Mouse (Mus musculus) mouse trophoblast stem cell (cell line): ENCODE results near the gene Serpinb6a.

Experiments
- in situ Hi-C, 2 experiments: fragments of 300-500 bp; cut with MseI, MboI; formaldehyde crosslinking; loops; 2 replicates in 1 of 2; 3 replicates in 1 of 2; pipeline ENCODE4 v1.15.1; 2025

Gene Serpinb6a

DNA sequence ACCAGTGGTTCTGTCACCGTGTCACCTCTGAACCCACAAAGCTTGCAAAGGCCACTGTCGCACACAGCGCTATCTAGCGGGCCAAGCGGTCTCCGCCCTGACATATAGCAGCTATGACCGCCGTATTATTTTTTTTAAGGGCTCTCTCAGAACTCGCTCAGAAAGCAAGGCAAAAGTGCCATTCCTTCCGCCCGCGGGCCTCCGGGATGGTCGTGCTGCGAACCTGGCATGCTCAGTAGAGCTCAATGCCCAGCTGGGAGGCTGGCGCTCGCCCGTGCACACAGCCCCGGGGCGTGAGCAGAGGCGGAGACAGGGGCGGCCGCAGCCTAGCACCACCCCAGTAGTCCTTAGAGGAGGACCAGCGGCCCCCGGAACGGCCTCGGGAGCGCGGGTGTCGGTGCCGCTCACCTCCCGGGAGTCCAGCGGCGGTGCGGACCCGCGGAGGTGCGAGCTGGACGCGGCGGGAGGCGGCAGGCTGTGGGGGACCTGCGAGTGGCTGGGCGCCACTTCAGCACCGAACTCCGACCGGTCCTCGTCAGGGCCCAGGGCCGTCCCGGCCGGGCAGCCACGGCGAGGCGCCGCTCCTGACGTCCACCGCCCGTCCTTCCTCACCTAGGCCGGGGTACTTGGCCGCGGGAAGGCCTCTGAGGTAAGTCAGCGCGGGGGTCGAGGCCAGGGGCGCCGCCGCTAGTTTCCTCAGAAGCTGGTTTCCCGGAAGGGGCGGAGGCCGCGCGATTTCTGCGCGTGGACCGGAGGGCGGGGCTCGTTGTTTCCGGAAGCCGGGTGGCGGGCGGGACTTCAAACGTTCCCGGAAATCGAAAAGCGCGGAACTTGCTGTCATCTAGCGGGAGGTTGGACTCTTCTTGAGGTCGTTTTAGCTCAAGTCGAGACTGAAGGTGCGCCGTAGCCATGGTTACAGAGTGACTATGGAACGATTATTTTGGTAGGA lies at the start of gene Serpinb6a, which contains the start of gene Ripk1:
Gene Serpinb6a (minus strand): TSS at position 737 of the 949 bp plus-strand sequence.
Gene Ripk1 (plus strand): TSS at position 306 of the 949 bp plus-strand sequence.
- in situ Hi-C loops = loop anchor here in 1 of 2 experiments (5.0 kb wide), 1 partner anchor 45 kb away; no protein-coding TSS in a partner anchor

DNA sequence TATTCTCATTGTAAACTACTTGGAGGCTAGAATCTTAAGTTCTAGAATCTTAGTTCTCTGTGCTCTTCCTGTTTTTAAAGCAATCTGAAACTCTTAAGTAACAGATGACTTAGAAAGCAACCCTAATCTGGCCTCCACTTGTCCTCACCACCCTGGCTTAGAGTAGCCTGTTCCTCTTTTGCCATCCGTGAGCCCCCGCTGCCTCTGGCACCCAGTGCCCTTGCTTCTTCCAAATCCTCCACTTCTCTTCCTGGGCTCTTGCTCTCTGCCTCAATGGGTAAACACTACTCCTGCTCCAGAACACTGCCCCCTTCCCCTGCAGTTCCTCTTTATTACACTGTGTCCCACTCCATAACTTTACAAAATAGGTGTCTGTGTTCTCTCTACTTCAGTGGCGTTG lies 49.1 kb upstream of the Serpinb6a start:
- in situ Hi-C loops = no loop called here

DNA sequence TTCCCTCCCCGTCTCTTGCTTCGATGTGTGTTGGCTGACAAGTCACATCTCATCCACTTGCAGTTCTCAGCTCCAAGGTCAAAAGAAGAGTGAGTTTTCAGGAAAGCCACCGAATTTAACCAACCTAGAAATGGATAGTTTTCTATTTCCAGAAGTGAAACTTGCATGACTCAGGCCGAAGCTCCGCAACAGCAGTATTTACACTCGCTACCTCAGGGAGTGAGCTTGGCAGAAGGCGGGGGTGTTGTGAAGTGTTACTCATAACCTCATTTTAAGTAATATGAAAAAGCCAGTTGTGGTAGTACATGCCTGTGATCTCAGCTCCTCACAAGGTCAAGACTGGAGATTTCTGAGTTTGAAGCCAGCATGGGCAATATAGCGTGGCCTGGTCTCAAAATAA lies 47.9 kb upstream of the Serpinb6a start:
- in situ Hi-C loops = no loop called here

DNA sequence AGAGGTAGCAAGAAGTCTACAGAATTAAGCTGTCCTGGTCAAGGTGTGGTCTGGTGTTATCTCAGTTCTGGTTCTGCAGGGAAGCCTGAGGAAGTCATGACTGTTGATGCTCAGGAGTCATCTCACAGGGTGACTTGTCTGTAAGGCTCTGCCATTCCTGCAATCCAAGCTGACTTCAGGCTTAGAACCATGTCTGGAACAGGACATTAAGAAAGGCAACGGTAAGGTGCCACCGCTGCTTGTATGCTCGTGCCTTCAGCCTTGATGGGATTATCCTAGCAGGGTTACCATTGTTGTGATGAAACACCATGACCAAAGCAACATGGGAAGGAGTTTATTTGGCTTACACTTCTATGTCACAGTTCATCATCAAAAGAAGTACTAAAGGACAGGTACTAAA lies 44.9 kb upstream of the Serpinb6a start:
- in situ Hi-C loops = loop anchor here (5.0 kb wide), 2 partner anchors 100 to 105 kb away; no protein-coding TSS in a partner anchor

DNA sequence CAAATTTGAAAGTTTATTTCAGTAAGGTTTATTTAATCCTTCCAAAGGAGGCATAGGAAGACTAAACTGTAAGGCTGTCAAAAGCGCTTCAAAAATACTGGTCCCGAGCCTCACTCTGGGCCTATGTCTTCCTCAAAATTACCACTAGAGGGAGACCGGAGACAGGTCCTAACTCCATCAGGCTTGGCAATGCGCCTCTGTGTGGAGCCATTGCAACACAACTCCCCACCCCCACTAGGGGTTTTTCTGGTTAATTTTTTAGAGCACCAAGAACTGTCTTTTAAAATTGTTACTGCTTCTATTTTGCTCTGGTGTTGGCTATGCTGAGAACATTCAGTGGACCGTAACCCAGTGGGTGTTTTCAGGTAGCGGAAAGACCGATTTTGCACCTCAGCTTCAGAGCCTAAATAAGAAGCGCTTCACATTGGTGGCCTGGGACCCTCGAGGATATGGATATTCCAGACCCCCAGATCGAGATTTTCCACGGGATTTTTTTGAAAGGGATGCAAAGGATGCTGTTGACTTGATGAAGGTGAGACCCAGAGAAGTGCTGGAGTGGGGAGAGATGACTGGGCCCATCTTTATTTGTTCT lies 43.9 kb upstream of the Serpinb6a start:
- in situ Hi-C loops = loop anchor here (5.0 kb wide), 2 partner anchors 101 to 106 kb away; no protein-coding TSS in a partner anchor

DNA sequence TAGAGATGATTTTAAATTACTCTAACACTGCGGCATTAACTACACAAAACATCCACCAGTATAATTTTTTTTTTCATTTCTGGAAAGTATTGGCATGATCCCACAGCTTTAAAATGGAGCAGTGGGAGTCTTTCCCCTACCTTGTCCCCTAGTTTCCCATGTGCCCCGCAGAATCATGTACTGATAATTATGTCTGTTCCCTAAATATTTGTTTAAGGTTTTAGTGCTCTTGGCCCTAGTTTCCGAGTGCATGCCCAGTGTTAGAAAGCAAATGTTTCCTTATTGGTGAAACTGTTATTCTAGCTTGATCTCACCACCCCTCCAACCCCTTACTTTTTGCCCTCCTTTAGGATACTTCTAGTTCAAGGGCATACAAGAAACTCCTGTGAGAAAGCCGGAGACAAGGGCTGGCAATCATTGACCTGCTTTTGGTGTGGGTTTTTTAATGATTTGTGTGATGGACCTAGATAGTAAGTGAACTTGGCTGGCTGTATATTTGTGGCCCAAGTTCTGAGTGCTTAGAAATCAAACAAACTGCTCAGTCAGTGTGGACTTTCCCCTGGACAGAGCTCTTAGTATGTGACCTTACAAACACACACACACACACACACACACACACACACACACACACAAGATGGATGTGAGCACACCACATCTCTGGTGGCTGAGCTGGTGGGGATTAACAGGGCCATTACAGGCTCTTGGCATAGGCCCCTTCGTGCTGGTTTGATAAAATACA lies 43.1 kb upstream of the Serpinb6a start:
- in situ Hi-C loops = loop anchor here (5.0 kb wide), 2 partner anchors 102 to 107 kb away; no protein-coding TSS in a partner anchor

DNA sequence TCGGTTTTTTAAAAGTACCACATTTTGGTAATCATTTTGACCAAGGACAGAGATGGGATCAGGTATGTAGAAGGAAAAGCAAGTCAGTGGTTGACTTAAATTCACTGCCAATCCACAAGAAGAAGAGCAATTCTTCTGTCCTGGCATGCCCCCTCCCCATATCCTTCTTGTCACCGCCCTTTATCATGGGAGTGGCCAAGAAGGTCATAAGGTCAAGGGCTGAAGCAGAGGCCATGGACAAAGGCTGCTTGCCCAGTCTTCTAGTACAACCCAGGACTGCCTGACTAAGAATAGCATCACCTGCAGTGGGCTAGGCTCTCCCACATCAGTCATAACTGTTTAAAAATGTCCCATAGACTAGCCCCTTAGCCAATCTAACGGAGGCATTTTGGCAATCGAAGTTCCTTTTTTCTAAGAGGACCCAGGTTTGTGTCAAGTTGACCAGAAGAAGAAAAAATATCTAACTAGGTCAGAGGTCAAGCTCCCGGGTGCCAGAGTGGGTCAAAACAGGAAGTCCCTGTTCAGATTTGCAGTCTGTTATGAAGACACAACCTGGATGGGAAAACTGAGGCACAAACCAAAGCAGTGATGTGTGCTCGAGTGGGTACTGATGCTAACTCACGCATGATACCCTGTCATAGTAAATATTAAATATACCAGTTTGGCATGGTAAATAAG lies 41.3 kb upstream of the Serpinb6a start:
- in situ Hi-C loops = no loop called here

DNA sequence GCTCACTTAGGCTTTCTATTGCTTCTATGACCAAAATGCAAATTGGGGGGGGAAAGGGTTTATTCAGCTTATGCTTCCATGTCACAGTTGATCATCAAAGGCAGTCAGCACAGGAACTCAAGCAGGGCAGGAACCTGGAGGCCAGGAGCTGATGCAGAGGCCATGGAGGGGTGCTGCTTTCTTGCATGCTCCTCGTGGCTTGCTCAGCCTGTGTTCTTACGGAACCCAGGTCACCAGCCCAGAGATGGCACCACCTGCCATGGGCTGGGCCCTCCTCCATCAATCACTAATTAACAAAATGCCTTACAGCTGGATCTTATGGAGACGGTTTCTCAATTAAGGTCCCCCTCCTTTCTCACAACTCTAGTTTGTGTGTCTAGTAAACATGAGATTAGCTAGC lies 37.5 kb upstream of the Serpinb6a start:
- in situ Hi-C loops = no loop called here

DNA sequence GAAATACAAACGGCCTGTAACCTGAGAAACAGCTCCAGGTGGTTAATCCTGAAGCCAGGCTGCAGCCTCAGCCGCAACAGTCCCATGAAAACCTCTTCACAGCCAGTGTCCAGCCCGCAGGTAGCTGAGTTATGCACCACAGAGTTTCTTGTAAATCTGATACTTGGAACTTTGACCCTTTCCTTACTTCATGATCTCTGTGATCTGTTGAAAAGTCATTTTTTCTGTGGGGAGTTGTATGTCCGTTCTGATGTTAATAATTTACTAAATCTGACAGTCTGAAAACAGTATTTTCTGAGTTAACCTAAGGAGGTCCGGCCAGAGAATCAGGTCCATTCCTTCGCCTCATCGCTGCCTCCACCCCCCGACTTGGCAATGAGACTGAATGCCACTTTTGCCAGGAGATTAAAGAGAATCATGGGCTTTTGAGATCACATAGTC lies 36.3 kb upstream of the Serpinb6a start:
- in situ Hi-C loops = no loop called here

DNA sequence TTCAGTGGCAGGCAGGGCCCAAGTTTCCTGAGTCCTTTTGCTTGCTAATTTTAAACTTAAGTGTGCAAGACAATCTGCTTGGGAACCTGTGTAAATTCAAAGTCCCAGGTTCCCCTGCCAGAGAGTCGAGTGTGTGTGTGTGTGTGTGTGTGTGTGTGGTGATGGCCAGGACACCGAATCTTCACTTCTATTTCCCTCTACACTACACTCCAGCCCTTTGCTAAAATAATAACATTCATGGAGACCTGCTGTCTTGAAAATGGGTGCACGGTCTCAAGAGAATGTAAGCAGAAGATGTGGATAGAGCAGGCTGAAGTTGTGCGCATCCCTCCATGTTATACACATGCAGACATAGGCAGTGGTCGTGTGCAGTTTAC lies 35.5 kb upstream of the Serpinb6a start:
- in situ Hi-C loops = no loop called here

DNA sequence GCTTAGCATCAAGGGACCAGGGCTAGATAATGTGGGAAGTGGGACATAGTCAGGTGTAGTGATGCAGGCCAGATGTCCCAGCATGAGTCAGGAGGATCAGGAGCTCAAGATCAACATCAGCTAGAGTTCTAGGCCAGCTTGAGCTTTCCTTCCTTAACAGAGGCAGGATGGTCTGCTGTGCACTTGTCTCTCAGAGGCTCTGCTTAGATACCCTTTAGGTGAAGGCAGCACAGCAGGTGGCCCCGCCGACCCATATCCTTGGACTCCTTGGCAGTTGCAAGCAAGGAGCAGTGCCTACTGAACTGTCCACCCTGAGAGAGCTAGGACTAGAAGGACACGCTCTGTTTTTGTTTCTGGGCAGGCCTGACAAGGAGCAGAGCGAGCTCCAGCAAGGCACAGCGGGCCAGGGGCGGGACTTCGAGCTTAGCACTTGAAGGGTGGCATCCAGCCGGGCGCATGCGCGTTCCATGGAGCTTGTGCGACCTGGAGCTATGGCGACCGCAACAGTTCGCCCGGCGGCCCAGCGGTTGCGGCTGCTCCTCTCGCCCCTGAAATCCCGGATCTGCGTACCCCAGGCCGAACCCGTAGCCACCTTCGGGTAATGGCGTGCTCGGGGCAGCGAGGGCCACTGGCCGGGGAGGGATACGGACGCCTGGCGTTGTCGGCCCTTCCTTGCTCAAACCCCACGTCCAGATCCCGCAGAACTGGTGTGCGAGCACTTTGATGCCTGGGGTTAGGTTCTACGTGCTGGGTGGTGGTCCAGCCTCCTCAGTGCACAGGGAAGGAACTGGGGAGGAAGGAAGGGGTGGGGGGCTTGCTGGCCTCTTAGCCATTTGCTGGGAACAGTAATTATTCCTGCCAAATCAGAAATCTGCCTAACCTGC lies 34.8 kb upstream of the Serpinb6a start, which contains the start of gene Bphl:
Gene Bphl (plus strand): TSS at position 426 of the 884 bp plus-strand sequence.
- in situ Hi-C loops = no loop called here

DNA sequence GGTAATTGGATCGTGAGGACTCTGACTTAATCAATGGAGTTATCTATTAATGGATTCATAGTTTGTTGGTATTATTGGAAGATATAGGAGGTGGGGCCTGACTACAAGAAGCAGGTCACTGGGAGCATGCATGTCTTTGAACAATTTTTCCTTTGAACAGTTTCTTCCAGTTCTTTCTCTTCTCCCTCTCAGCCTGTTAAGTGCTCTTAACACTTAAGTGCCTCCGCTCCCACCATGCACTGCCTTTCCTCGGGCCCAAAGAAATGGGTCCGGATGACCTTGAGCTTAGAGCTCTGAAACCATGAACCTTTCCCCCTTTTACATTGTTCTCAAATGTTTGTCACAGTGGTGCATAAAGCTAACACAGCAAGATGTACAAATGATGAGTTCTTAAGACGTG lies 34.1 kb upstream of the Serpinb6a start:
- in situ Hi-C loops = no loop called here

DNA sequence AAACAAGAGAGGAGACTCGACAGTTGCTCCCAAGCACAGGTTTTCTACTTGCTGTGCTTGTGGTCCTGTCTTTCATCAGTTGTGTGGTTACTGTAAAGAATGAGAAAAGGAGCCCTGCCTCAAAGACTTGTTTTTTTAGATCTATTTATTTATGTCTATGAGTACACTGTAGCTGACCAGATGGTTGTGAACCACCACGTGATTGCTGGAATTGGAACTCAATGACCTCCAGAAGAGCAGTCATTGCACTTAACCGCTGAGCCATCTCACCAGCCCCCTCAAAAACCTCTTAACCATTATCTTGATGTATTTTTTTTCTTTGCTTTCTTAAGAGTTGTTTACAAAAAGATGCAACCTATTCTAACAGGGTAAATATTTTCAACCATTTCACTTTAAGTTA lies 32.8 kb upstream of the Serpinb6a start:
- in situ Hi-C loops = no loop called here

DNA sequence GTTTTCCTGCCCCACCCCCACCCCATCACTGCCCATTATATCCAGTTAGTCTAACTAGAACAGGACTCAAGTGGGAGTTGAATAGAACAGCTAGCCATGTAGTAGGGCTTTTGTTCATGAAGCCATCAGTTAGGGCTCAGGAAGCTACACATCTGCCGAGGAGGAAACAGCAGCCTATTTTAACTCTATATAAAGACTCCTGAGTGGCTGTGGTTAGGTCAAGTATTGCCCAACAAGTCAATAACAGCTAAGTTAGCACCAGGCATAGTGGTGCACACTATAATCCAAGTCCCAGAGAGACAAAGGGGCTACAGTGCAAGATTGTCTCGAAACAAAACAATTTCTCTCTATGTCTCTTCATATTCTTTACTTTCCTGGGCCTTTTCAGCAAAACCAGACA lies 29.4 kb upstream of the Serpinb6a start:
- in situ Hi-C loops = no loop called here

DNA sequence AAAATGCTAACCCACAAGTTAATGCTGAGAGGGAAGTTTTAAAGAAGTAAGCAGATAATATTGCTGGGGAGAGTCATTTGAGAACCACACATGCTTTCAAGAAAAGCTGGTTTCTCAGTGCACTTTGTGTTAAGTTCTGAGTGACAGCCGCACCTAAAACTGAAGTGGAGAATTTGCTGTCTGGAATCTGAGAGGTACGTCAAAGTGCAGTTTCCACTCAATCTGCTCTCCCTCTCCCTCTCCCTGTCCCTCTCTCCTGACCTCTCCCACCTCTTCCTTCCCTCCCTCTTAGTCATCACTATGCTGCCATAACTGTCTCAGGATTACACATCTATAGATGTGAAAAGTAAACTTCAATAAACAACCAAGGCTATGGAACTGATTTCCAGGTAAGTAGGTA lies 19.4 kb upstream of the Serpinb6a start:
- in situ Hi-C loops = no loop called here

DNA sequence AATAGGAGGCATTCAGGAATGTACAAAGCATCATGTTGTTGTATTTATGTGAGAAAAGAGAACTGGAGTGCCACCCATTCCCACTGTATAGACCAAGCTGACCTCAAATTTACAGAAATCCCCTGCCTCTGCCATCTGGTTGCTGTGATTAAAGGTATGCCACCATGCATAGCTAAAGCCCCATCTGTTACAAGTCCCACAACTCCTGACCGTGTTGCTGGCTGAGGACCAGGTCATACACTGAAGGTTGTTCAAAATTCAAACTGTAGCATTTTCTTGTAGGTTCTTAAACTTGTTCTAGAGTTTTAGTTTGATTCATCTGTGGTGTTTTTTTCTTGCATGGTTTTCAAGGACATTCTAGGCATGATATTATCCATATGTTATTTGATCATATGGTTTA lies 15.9 kb upstream of the Serpinb6a start:
- in situ Hi-C loops = no loop called here

DNA sequence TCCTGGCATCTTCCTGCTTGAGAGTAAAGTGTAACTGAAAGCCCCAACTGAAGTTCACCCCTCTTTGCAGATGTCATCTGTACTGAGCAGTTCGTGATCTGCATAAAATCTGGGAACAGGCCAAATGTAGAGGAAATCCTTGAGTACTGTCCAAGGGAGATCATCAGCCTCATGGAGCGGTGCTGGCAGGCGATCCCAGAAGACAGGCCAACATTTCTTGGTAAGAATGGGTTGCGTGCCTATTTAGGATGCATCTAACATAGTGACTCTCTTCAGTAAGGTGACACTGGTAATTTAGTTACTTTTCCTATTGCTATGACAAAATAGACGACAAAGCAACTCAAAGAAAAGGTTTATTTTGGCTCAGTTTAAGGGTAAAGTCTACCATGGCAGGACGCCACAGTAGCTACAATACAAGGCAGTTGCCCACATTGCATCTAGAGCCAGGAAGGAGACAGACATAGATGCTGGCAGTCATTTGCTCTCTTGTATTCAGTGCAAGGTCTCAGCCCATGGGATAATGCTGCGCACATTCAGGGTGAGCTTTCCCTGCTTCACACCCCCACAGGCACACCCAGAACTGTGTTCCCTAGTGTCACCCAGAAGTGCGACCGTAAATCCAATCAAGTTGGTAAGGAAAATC lies 14.5 kb upstream of the Serpinb6a start:
- in situ Hi-C loops = no loop called here

DNA sequence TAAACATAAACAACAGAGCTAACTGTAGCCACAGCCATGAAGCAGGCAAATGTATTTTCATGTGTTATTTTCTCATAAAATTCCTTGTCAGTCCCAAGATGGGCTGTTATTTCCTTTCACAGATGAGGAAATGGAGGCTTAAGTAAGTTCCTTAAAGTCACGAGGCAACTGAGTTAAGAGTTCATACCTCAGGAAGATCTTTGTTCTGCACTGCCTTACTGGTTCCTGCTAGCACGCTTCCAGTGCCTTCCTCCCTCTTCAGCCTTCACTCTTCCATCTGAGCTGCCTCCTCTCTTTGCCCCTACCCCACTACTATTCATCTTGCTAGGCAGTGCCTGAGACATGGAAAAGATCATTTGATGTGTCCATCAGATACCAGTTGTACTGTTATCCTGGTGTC lies 4.6 kb upstream of the Serpinb6a start:
- in situ Hi-C loops = no loop called here

DNA sequence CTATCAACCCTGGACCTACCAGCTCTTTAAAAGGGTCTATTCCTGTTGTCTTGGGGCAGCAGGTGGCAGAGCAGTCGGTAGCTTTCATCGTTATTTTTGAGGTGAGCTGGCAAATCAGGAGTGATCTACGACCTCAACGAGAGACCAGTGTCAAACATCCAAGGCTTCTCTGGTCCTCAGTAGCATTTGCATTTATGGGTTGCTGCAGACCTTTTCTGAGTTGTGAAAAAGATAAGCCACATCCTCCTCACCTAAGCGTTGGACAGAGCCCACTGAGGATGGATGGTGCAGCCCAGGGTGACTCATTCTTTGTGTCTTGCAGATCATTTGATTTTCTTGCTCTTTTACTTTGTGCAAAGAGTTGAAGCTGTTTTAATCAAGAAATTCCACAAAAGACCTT lies 464 bp upstream of the Serpinb6a start:
- in situ Hi-C loops = loop anchor here in 1 of 2 experiments (5.0 kb wide), 1 partner anchor 46 kb away; no protein-coding TSS in a partner anchor

DNA sequence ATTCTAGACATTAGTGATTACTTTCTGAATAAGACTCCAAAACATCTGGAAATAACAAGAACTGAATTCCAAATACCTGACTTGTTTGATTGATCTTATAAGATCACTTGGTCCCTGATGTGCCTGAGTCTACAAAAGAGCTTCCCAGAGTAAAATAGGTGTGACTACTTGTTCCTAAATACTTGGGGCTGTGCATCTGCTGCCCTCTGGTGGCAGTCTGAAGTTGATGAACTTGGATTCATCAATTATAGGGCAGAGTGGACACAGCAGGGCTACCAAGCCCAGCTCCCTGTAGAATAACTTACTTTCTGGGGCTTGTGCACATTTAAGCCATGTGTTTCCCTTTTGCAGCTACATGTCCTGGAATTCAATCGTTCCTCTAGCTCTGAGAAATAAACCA lies 7.4 kb downstream of the Serpinb6a start:
- in situ Hi-C loops = loop anchor here in 1 of 2 experiments (5.0 kb wide), 1 partner anchor 38 kb away; no protein-coding TSS in a partner anchor
